Comparison of ENCODE assay signal across 1 mouse cellular context in genomic region chr4:116149812-116150155, GRCm38 (mm10).
TF ChIP-seq lines count a peak whose summit lies in the region.

No protein-coding gene starts in this region.

TF ChIP-seq in MEL, 35 proteins besides CTCF, POLR2A, EP300 and RAD21 (continued from another document):
- TF ChIP-seq MEF2A (IDR thresholded peaks at IDR 0.05; ENCODE audit: extremely low read depth, insufficient replicate concordance, low read depth, low read length, poor library complexity, severe bottlenecking): no peak
- TF ChIP-seq ZC3H11A (IDR thresholded peaks at IDR 0.05; ENCODE audit: low read depth, low read length): no peak
- TF ChIP-seq SIN3A (IDR thresholded peaks at IDR 0.05; ENCODE audit: low read length): no peak
- TF ChIP-seq TBP (IDR thresholded peaks at IDR 0.05; ENCODE audit: low read depth, low read length): no peak
- TF ChIP-seq MAFK (IDR thresholded peaks at IDR 0.05; ENCODE audit: borderline replicate concordance, low read depth, low read length): no peak
- TF ChIP-seq MAX (IDR thresholded peaks at IDR 0.05; ENCODE audit: low read length): no peak
- TF ChIP-seq ELF1 (IDR thresholded peaks at IDR 0.05; ENCODE audit: low read depth, low read length): no peak
- TF ChIP-seq RCOR1 (IDR thresholded peaks at IDR 0.05; ENCODE audit: low read depth, low read length): no peak
- no peak for TF ChIP-seq USF2 (IDR thresholded peaks at IDR 0.05; ENCODE audit: borderline replicate concordance in 1 of 2, insufficient read depth in 1 of 2, low read depth in 1 of 2, low read length in 2 of 2)
- no peak for TF ChIP-seq ZMIZ1 (IDR thresholded peaks at IDR 0.05; ENCODE audit: low read depth, low read length)
- TF ChIP-seq MYC (IDR thresholded peaks at IDR 0.05; ENCODE audit: low read depth, low read length): no peak
- no peak for TF ChIP-seq UBTF (IDR thresholded peaks at IDR 0.05; ENCODE audit: borderline replicate concordance, insufficient read depth, low read depth, low read length)
- TF ChIP-seq POLR2AphosphoS5 (IDR thresholded peaks at IDR 0.05; ENCODE audit: borderline replicate concordance, low read depth, low read length): no peak
- TF ChIP-seq JUND (IDR thresholded peaks at IDR 0.05; ENCODE audit: low read depth, low read length): no peak
- no peak for TF ChIP-seq CHD2 (IDR thresholded peaks at IDR 0.05; ENCODE audit: low read length)
